Comparison of ENCODE assay signal across 9 mouse cellular contexts in genomic region chr6:29016891-29017412, GRCm38 (mm10). TPM values are rescaled to one million over a fixed set of nuclear protein-coding genes. Genes with fewer than 3 reads are reported as not detected.
A peak's percentile ranks its signal among the peaks of the same experiment; 100 is the strongest.
DNase-seq lines count a peak whose midpoint lies in the region; ATAC-seq and TF ChIP-seq lines count a peak whose summit lies in the region.
"Had no signal": no experiment of that assay in that cellular context is flagged by ENCODE, and none has a peak within 500 bp of the region (broad histone marks: within the 10 kb centered on the region; RNA-seq: fewer than 3 reads in every experiment).

No protein-coding gene starts in this region.

- H3K4me1 ChIP-seq in kidney, postnatal 0 days (replicated peaks; ENCODE audit: insufficient read depth, low read length) = peaks cover 8% of the 10 kb centered on the region
- peaks cover 12% of the 10 kb centered on the region for H3K4me1 ChIP-seq in midbrain, embryonic 16.5 days (ENCODE audit: control insufficient read depth, insufficient read depth, low read length)
- no peaks in the 10 kb centered on the region for H3K4me1 ChIP-seq in liver, postnatal 0 days (ENCODE audit: insufficient read depth)

- H3K27ac ChIP-seq in kidney, postnatal 0 days = no peak overlapping the region
- no peak overlapping the region for H3K27ac ChIP-seq in midbrain, embryonic 16.5 days (ENCODE audit: low read length)
- no peak overlapping the region for H3K27ac ChIP-seq in liver, postnatal 0 days (ENCODE audit: low read depth)

- 0 out of 2 replicates have a peak overlapping the region, but pooled peaks have one; percentile 18 for H3K9ac ChIP-seq in kidney, postnatal 0 days (ENCODE audit: low read depth, low read length)
- peak overlapping the region; percentile 60 for H3K9ac ChIP-seq in midbrain, embryonic 16.5 days (ENCODE audit: low read depth, low read length)
- no peak overlapping the region for H3K9ac ChIP-seq in liver, postnatal 0 days (replicated peaks)

- no peaks in the 10 kb centered on the region for H3K27me3 ChIP-seq in kidney, postnatal 0 days (ENCODE audit: insufficient read depth, low read length)
- H3K27me3 ChIP-seq in midbrain, embryonic 16.5 days (ENCODE audit: control insufficient read depth, insufficient read depth, low read depth, low read length) = no peaks in the 10 kb centered on the region
- peaks cover 12% of the 10 kb centered on the region for H3K27me3 ChIP-seq in liver, postnatal 0 days (ENCODE audit: insufficient read depth, low read length)

- no peaks in the 10 kb centered on the region for H3K9me3 ChIP-seq in kidney, postnatal 0 days (replicated peaks; ENCODE audit: low read length)
- H3K9me3 ChIP-seq in midbrain, embryonic 16.5 days (replicated peaks; ENCODE audit: control insufficient read depth, low read length, poor library complexity, severe bottlenecking) = no peaks in the 10 kb centered on the region
- H3K9me3 ChIP-seq in liver, postnatal 0 days (ENCODE audit: low read length) = no peaks in the 10 kb centered on the region

- peak; percentile 43 for DNase-seq in kidney, postnatal 0 days (ENCODE audit: low spot score)
- no peak for DNase-seq in kidney, adult 9 months
- DNase-seq in cerebellum, adult 9-11 months = peak; percentile 64
- DNase-seq in forelimb bud, embryonic 11.5 days (ENCODE audit: low read depth, low spot score) = peak; percentile 18
- DNase-seq in layer of hippocampus, postnatal 36 days = no peak
- DNase-seq in spleen, adult 12 weeks (ENCODE audit: low spot score) = no peak
- no peak for DNase-seq in liver, postnatal 0 days
- DNase-seq: right cerebral cortex, postnatal 14 days had no signal

- TF ChIP-seq CTCF in kidney, postnatal 0 days (IDR thresholded peaks at IDR 0.05; ENCODE audit: low read depth) = no peak
- no peak for TF ChIP-seq CTCF in liver, postnatal 0 days (IDR thresholded peaks at IDR 0.05; ENCODE audit: low read depth)

- ATAC-seq in kidney, postnatal 0 days (replicated peaks; ENCODE audit: low FRiP score, low read depth) = no peak
- ATAC-seq in midbrain, embryonic 16.5 days = peak; percentile 63
- no peak for ATAC-seq in liver, postnatal 0 days

- 1% methylated on average over 16 of the region's 16 CpGs for WGBS in kidney, postnatal 0 days
- under 1% methylated on average over 16 of the region's 16 CpGs for WGBS in midbrain, embryonic 16.5 days
- 4% methylated on average over 16 of the region's 16 CpGs for WGBS in liver, postnatal 0 days (ENCODE audit: insufficient replicate concordance)

- peak overlapping the region; percentile 49 for H3K4me2 ChIP-seq in kidney, postnatal 0 days (ENCODE audit: low read length)
- peak overlapping the region; percentile 81 for H3K4me2 ChIP-seq in midbrain, embryonic 16.5 days (ENCODE audit: low read length)
- no peak overlapping the region for H3K4me2 ChIP-seq in liver, postnatal 0 days (ENCODE audit: low read depth, low read length)

- no peaks in the 10 kb centered on the region for H3K36me3 ChIP-seq in kidney, postnatal 0 days (ENCODE audit: insufficient read depth, low read length)
- no peaks in the 10 kb centered on the region for H3K36me3 ChIP-seq in midbrain, embryonic 16.5 days (ENCODE audit: control insufficient read depth, insufficient read depth, low read length)
- no peaks in the 10 kb centered on the region for H3K36me3 ChIP-seq in liver, postnatal 0 days (replicated peaks; ENCODE audit: insufficient read depth, low read length)

- no peak overlapping the region for H3K4me3 ChIP-seq in kidney, postnatal 0 days (replicated peaks; ENCODE audit: low read depth, low read length)
- peak overlapping the region; percentile 33 for H3K4me3 ChIP-seq in midbrain, embryonic 16.5 days (ENCODE audit: low read depth, low read length)
- H3K4me3 ChIP-seq in liver, postnatal 0 days (ENCODE audit: low read depth, low read length) = no peak overlapping the region

- no peak for TF ChIP-seq EP300 in liver, postnatal 0 days (IDR thresholded peaks at IDR 0.05; ENCODE audit: low read depth)

RNA-seq across cellular contexts. Expression of gene Lep, which starts 43.1 kb away (rescaled TPM):
- not detected in 2 replicates for polyA plus RNA-seq in kidney, postnatal 0 days (2015; fragmentation: Nextera tagmentation; extraction: Ambion mirVana)
- not detected in 2 replicates for polyA plus RNA-seq in midbrain, embryonic 16.5 days (2015; fragmentation: Nextera tagmentation; extraction: Ambion mirVana)
- total RNA-seq in layer of hippocampus, postnatal 36 days (2021) = not detected
- polyA plus RNA-seq in liver, postnatal 0 days (2015; fragmentation: Nextera tagmentation; extraction: Ambion mirVana) = not detected in 2 replicates

Comparison
In these comparisons a context has a peak if more than half of its experiments do, and no peak if none do; other contexts are left out.
1. DNase-seq: peak in kidney, postnatal 0 days (single experiment), cerebellum, adult 9-11 months (single experiment) and forelimb bud, embryonic 11.5 days (single experiment); none in kidney, adult 9 months (single experiment), layer of hippocampus, postnatal 36 days (0 of 2), spleen, adult 12 weeks (single experiment) and liver, postnatal 0 days (single experiment).